Mouse (Mus musculus) inflammation-experienced regulatory T-cells, adult 16 weeks (primary cell): ENCODE results near the gene Ptpn5. TPM values are rescaled to one million over a fixed set of nuclear protein-coding genes. Genes with fewer than 3 reads are reported as not detected.

ENCODE experiments used
- polyA plus RNA-seq: library from polyadenylated mRNA; unstranded; fragments of 100-300 nt; shearing (Covaris generic); gene quantifications from one replicate; pipeline ENCODE4 v1.2.1, GENCODE M21; 2017

The Ptpn5 gene
- 23.5 TPM for polyA plus RNA-seq

GRCm38 (mm10) chr7:47133331-47133730, at the start of gene Ptpn5:
Gene Ptpn5, minus strand, starts transcription at chr7:47133684.

GRCm38 (mm10) chr7:47050366-47050765, 83.1 kb downstream of the Ptpn5 start, which contains the start of gene Tmem86a:
Gene Tmem86a, plus strand, starts transcription at chr7:47050601.

Other genes starting within 250 kb of the Ptpn5 start
- gene Tsg101, start 213.7 kb downstream of the Ptpn5 start, polyA plus RNA-seq: 158 TPM
- 9.8 TPM for gene Uevld, start 175.2 kb downstream of the Ptpn5 start, polyA plus RNA-seq
- gene Gm9999, start 150.1 kb downstream of the Ptpn5 start, polyA plus RNA-seq: not detected
- gene Spty2d1, start 125.3 kb downstream of the Ptpn5 start, polyA plus RNA-seq: 54.6 TPM
- gene Tmem86a, start 83.1 kb downstream of the Ptpn5 start, polyA plus RNA-seq: 9.9 TPM
- not detected for gene Mrgpra6, start 71.2 kb upstream of the Ptpn5 start, polyA plus RNA-seq
- not detected for gene Mrgpra9, start 119.2 kb upstream of the Ptpn5 start, polyA plus RNA-seq
- gene Mrgpra1, start 220.6 kb upstream of the Ptpn5 start, polyA plus RNA-seq: not detected